Mouse (Mus musculus) urinary bladder, adult 2 months (tissue): ENCODE results near the gene Yars. TPM values are rescaled to one million over a fixed set of nuclear protein-coding genes. Genes with fewer than 3 reads are reported as not detected.

Experiments used
- DNase-seq: peaks from one replicate; pipeline ENCODE4 v3.0.0; 2022; ENCODE audit warnings: low spot score
- polyA plus RNA-seq: library from polyadenylated mRNA; depleted of rRNA; stranded (reverse); fragments of >200 nt; gene quantifications from 2 replicates; pipeline ENCODE4 v1.2.3, GENCODE M21; 2012; rRNA removed

Gene Yars
- polyA plus RNA-seq = 36.8 and 38.3 TPM in 2 replicates

DNA sequence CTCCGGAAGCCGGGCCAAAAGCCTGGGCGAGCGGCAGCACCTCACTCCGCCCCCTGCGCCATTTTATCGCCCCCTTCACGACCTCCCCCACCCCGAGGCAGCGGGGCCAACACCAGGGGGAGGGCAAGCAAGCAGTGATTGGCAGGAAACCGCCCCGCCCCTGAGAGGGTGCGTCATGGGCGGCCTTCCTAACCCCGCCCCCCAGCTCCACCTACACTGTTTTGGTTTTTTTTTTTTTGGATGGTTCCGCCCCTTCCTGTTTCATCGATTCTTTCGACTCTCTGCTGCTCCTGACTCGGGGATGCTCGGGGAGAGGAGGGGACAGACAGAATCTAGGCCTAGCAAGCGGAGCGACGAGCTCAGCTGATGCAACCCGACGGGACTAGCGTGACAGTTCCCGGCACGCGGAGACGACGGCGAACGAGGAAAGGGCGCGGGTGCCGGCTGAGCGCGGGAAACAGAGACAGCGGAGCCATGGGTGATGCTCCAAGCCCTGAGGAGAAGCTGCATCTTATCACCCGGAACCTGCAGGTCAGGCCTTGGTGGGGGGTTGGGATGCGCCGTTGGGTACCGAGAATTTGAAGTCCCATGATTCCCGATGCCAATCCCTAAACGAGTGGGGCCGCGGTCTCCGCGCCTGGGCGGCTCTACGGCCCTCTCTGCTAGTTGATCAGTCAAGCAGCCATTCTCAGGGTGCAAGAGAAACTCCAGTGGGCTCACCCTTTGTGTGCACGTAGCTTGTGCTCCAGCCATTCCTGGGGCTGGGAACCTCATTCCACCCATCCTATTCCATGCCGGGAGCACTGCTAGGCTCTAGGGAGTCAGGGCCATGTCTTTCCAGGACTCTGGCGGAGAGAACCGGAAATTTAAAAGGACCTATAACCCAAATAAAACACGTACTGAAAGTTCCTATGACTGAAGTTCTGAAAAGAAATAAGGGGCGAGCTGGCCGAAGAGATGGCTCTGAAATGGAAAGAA lies at the start of gene Yars, which contains the start of gene S100pbp:
TSS of gene Yars (plus strand) at position 219 of the 978 bp plus-strand sequence.
TSS of gene S100pbp (minus strand) at position 186 of the 978 bp plus-strand sequence.
- DNase-seq = peak; percentile 89

- DNase-seq = no peak
These were observed 48.8 kb upstream of the Yars start for GRCm38 (mm10) chr4:129140808-129141207.

- DNase-seq = no peak
These were observed 47.8 kb upstream of the Yars start for GRCm38 (mm10) chr4:129141560-129142438.

DNA sequence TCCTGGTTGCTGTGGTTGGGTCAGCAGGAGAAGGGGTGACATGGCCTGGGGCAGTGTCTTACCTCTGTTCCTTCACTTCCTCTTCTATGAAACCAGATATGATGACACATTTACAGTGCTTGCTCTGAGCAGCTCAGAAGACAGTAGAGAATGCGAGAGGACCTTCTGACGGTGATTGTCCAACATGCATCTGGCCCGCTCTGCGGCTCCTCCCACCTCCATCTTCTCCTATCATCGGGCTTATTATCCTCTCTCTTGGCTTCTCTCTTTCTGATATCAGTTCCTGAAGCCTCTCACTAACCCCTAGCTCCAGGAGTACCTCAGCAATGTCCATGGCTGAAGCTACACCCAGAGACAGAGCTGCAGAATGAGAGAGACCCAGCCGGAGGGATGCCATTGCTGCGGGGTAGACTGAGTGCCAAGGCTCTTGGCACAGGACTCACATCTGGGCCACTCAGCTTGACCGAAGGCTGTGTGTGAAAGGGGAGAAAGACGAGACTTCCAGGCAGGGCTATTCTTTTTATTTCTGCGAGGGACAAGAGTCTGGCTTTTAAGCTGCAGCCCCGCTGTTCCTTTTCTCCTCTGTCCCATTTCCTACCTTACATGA lies 47.0 kb upstream of the Yars start:
- DNase-seq = no peak

DNA sequence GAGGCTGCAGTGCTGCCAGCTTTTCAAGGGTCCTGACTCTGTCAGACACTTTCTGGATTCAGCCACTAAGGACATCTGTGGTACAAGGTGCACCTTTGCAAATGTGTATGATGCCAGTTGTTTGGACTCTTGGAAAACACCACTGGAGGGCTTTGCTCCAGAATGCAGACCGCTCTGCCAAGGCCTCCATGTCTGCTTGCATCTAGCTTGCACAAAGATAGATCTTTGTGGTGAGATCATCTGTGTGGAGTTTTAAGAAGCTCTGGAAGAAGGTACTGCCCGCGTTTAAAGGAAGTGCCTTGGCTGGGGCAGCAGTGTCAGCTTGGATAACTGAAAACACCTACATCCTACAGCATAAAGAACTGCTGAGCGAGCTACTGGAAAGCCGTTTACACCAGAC lies 46.1 kb upstream of the Yars start:
- no peak for DNase-seq

GRCm38 (mm10) chr4:129144401-129145367 lies 44.9 kb upstream of the Yars start:
- no peak for DNase-seq

DNA sequence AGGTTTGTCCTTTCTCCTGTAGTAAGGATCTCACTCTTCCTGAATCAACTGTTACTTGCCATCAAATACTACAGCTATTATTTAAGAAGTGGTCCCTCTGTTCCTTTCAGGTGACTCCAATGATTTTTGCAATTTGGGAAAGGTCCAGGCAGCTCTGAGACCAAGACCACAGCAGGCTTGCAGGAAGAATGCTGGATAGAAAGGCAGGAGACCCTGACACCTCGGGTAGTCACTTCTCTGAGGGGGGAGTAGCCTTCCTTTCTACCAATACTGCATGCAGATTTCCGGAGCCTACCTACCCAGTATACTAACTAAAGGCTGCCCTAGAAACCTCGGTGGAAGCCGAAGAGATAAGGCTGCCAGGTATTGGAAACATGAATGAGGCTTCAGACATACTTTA lies 44.1 kb upstream of the Yars start:
- DNase-seq = no peak

- no peak for DNase-seq
These were observed 43.6 kb upstream of the Yars start for GRCm38 (mm10) chr4:129145943-129146342.

DNA sequence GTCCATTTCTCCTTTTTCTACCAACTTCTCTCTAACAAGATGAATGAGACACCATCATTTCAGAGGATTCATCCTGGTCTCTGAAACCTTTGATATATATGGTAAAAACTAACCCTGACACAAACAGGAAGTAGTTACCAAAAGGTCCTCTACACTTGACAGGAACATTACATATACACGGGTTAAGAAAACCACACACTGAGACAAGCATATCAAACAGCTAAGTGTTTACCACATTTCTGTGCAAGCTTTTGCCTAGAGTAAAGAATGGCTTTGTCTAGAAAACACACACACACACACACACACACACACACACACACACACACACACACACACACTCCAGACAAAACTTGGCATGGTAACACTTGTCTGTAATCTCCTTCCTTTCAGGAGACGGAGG lies 43.2 kb upstream of the Yars start:
- no peak for DNase-seq

GRCm38 (mm10) chr4:129147552-129148103 lies 41.9 kb upstream of the Yars start:
- DNase-seq = no peak

DNA sequence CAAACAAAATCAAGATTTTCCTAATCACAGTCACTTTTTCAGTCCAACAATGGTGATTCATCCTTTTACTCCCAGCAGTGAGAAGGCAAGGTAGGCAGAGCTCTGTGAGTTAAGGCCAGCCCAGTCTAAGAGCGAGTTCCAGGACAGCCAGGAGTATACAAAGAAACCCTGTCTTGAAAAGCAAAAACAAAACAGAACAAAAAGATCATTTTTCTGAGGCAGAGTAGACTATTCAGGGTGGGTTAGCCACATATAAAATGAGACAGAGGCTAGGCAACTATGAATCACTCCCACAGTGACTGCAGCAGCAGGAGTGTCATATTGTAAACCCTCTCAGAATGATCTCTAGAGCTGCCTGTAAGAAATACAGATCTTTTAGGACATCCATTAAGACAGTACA lies 40.2 kb upstream of the Yars start:
- no peak for DNase-seq

- no peak for DNase-seq
These were observed 38.2 kb upstream of the Yars start for GRCm38 (mm10) chr4:129151276-129151811.

GRCm38 (mm10) chr4:129157541-129157940 lies 32.0 kb upstream of the Yars start:
- DNase-seq = no peak

- no peak for DNase-seq
These were observed 31.0 kb upstream of the Yars start for GRCm38 (mm10) chr4:129158549-129158948.

DNA sequence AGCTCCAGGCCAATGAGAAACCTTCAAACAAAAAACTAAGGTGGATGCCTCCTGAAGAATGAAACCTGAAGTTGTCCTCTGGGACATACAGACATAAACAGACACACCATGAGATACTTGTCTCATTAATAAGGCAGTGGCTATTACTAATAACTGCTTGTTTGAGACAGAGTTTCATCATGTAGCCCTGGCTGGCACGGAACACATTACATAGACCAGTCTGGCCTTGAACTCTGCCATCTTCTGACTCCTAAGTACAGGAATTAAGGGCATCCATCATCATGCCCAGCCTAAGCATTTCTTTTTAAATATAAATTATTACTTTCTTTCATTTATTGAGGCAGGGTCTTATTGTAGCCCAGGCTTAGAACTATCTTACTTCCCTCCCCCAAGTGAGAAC lies 28.5 kb upstream of the Yars start:
- no peak for DNase-seq

DNA sequence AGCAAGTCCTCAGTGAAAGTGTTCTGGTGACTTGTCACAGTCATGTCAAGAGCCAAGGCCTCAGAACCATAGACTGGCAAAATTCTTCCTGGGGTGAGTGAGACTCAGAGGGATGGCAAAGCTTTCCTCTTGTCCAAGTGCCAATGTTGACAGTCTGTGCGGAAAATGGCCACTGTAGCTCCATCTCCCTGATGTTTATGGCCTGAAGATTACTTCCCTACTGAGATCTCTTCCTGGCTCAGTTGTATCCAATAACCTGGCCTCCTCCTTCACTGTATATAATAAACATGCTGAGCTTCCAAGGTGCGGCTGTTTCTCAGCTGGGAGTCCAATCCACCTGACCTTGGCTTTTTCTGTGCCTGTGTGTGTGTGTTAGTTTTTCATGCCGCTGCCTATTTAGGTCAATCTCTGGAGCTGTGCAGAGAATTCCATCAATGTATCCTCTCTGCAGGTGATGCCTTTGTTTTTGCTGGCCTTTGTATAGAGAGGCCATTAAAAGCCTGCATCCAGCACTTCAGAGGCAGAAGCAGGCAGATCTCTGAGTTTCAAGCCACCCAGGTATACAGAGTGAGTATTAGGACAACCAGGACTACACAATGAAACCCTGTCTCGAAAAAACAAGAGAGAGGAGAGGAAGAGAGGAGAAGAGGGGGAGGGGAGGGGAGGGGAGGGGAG lies 27.8 kb upstream of the Yars start:
- DNase-seq = no peak

- no peak for DNase-seq
These were observed 17.0 kb upstream of the Yars start for GRCm38 (mm10) chr4:129172529-129172928.

DNA sequence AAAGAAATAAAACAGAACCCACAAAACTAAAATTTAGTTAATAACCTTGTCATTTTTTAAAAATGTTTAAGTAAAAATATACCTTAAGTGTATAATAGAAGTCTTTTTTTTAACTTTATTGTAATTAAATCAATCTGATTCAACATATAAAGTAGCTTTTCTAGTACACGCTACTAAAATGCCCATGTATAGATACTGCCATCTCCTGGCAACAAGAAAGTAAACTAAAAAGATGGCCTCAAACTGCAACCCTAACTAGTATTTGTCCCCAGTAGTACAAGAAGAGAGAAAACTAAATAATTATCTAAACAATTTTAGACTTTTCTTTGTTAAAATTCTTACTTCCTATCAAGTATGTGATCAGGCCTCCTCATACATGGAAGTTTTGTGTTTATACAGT lies 10.0 kb upstream of the Yars start:
- no peak for DNase-seq

DNA sequence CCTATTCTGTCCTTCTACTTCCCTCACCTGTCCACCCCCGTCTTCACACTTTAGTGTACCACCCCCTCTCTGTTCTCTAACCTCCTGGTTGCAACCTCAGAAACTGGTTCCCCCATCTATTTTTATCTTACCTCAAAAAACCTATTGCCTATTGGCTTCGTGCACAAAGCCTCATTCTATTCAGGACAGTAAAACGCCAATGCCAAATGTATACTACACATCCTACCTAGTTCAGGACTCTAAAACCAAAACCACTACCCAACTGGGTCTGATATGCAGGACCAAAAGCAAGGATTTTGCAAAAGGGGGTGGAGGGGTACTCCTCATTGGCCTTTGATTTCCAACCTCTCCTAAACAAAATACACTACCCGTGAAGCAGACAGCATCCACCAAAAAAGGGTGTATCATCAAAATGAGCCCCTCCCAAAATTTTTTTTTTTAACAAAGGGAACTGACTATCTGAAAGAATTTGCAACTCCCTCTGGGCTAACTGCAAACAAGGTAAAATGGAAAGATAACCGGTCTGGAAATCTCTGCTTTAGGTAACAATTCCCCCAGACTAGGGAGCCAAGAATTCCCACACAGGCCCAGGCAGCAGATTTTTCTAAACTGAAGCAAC lies 1.4 kb upstream of the Yars start:
- DNase-seq = no peak
